Mouse (Mus musculus) cerebellum, adult 2 months (tissue): ENCODE data around the gene App.

ENCODE experiments used
- CTCF ChIP-seq: fragments of 200-500 bp; IDR thresholded peaks from 2 replicates; pipeline ENCODE4 v1.5.1; 2011; ENCODE audit warnings: low read depth, mild to moderate bottlenecking, control low read depth, low read length, moderate library complexity, borderline replicate concordance; ENCODE audit not compliant: insufficient read depth
- POLR2A ChIP-seq: fragments of 200-500 bp; IDR thresholded peaks from 2 replicates; pipeline ENCODE4 v1.6.1; 2011; ENCODE audit warnings: low read length, control low read depth, borderline replicate concordance; ENCODE audit not compliant: insufficient read depth

GRCm38 (mm10) chr16:84956690-84957089, 216.9 kb downstream of the App start:
- TF ChIP-seq CTCF = no peak
- no peak for TF ChIP-seq POLR2A
